Mouse (Mus musculus) small intestine, adult 2 months (tissue): ENCODE data around the gene Tnr. TPM values are rescaled to one million over a fixed set of nuclear protein-coding genes. Genes with fewer than 3 reads are reported as not detected.

Source experiments
- H3K27ac ChIP-seq: fragments of 200-500 bp; 2 replicates; pipeline ENCODE4 v1.5.1; 2012; ENCODE audit warnings: low read depth, low read length, control low read depth, inconsistent platforms; ENCODE audit not compliant: insufficient read depth
- H3K27me3 ChIP-seq: fragments of 200-500 bp; 2 replicates; pipeline ENCODE4 v1.6.1; 2012; ENCODE audit warnings: mild to moderate bottlenecking, moderate library complexity, low read length, inconsistent platforms; ENCODE audit not compliant: control insufficient read depth, insufficient read depth
- H3K36me3 ChIP-seq: fragments of 200-500 bp; 2 replicates; pipeline ENCODE4 v1.6.1; 2012; ENCODE audit warnings: mild to moderate bottlenecking, low read length, control low read depth, inconsistent platforms; ENCODE audit not compliant: control insufficient read depth, insufficient read depth
- H3K4me1 ChIP-seq: fragments of 200-500 bp; 2 replicates; pipeline ENCODE4 v1.6.1; 2012; ENCODE audit warnings: low read length, inconsistent platforms, mixed read lengths; ENCODE audit not compliant: control insufficient read depth, insufficient read depth, insufficient read length
- H3K4me3 ChIP-seq: fragments of 200-500 bp; 2 replicates; pipeline ENCODE4 v1.5.1; 2012; ENCODE audit warnings: low read depth, mild to moderate bottlenecking, control low read depth, inconsistent platforms, low read length, moderate library complexity
- CTCF ChIP-seq: fragments of 200-500 bp; IDR thresholded peaks from 2 replicates; pipeline ENCODE4 v1.5.1; 2012; ENCODE audit warnings: low read depth, mild to moderate bottlenecking, control low read depth, inconsistent platforms, low read length, moderate library complexity, mixed read lengths; ENCODE audit not compliant: insufficient replicate concordance, insufficient read length; ENCODE audit errors: extremely low read depth
- POLR2A ChIP-seq: fragments of 200-500 bp; IDR thresholded peaks from 2 replicates; pipeline ENCODE4 v1.6.1; 2012; ENCODE audit warnings: low read depth, mild to moderate bottlenecking, control low read depth, inconsistent platforms, low read length, moderate library complexity
- WGBS: fragments of 180-500 bp; shearing (Covaris S2); methylation state at CpG from one replicate; pipeline ENCODE4 v1.1.7; 2018; 5-methylcytosine and 5-hydroxymethylcytosine counted together
- polyA plus RNA-seq: library from polyadenylated mRNA; depleted of rRNA; stranded (reverse); fragments of >200 nt; gene quantifications from 2 replicates; pipeline ENCODE4 v1.2.3, GENCODE M21; 2012

Tnr gene
- polyA plus RNA-seq, 1 experiment: 0.10 TPM

DNA sequence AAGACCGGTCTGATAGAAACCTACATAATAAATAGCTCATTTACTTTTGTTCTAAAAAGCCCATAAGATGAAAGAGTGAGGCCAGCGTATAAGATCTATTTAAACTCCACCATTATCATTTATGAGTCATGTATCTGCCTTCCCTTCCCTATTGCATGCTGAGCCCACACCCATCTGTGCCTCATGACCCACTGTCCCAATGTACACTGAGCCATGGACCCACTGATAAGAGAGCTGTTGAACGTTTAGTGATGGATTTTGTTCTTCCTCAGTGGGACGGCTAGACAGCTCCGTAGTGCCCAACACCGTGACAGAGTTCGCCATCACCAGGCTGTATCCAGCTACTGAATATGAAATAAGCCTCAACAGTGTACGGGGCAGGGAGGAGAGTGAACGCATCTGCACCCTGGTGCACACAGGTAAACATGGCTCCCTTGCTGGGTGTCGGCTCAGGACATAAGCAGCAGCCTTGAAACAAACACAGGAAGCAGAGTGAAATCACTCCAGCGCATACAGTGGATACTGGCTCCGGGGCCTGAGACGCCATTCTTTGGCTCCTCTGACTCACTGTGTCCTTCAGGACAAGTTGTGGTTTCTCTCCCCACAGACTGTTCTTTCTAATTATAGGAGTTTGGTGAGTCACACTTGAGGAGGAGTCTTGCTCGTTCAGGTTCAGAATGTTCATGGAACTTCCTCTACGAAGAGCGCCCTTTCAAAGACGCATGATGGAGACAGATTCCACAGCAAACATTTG lies 365.6 kb downstream of the Tnr start:
- Histone ChIP-seq H3K4me3 (no peak overlapping the region), H3K4me1 (no peaks in the 10 kb centered on the region; the same call in 1 of the 2 replicates), H3K36me3 (no peaks in the 10 kb centered on the region), H3K27ac (no peak overlapping the region), H3K27me3 (no peaks in the 10 kb centered on the region)
- 57% methylated on average over 17 of the region's 17 CpGs for WGBS
- TF ChIP-seq POLR2A (no peak), CTCF (no peak)

DNA sequence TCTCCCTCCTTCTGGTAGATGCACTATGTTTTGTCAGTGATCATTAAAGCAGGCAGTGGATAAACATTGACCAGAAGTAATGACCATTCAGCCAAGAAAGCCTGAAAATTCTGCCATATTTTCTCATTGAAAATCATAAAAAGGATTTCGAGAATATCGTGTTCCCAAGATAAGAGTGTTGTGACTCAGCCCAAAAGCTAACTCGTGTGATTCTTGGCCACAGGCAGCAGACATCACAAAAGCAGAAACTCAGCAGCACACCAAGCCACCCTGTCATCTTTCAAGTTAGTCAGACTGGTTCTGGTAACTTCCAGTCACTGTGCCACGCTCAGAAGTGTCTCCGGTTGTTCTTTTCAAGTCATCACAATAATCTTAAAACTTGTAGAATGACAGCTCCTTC lies 367.0 kb downstream of the Tnr start:
- no peaks in the 10 kb centered on the region for H3K36me3 ChIP-seq
- no peak for TF ChIP-seq POLR2A
- no peak for TF ChIP-seq CTCF
- no peak overlapping the region for H3K27ac ChIP-seq
- WGBS: 70% methylated on average over 5 of the region's 5 CpGs
- H3K27me3 ChIP-seq: no peaks in the 10 kb centered on the region
- no peak overlapping the region for H3K4me3 ChIP-seq
- no peaks in the 10 kb centered on the region; the same call in 1 of the 2 replicates for H3K4me1 ChIP-seq

DNA sequence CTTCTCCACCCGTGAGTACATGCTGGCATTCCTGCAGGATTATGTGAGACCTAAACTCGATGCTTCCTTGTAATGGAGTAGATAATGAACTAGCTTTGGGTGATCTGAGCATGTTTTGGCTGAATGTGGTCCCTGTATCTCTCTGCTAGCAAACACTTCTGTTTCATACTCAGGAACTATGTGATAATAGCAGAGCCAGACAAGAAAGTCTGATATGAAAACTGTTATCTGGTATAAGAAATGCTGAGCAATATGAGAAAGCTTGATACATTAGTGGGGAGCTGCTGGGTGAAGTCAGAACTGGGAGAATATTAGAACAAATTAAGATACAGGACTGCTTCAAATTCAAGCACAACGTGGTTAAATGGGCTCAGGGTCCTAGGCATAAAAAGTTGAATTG lies 371.5 kb downstream of the Tnr start:
- 65% methylated on average over 3 of the region's 3 CpGs for WGBS
- Histone ChIP-seq H3K27me3 (no peaks in the 10 kb centered on the region), H3K4me1 (no peaks in the 10 kb centered on the region), H3K4me3 (no peak overlapping the region), H3K36me3 (no peaks in the 10 kb centered on the region), H3K27ac (no peak overlapping the region)
- TF ChIP-seq CTCF: no peak
- TF ChIP-seq POLR2A: no peak

DNA sequence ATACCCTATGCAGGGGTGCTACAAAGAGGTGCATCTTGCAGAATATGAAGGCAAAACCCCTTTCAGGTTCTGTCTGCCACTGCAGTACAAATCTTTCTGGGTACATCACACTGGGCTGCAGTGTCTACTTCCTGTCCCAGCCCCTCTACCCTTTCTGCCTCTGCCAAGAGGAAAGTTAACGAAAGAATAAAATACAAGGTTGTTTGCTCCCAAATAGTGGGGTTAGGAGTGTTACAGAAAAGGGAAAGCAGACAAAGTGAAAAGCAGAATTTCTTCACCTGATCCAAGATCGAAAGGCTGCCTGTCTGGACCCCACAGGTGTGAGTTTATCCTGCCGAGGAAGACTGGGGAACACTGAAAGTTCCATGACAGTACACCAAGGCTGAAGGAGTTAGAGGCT lies 376.4 kb downstream of the Tnr start:
- Histone ChIP-seq H3K27ac (no peak overlapping the region), H3K4me3 (no peak overlapping the region), H3K36me3 (no peaks in the 10 kb centered on the region), H3K27me3 (no peaks in the 10 kb centered on the region), H3K4me1 (no peaks in the 10 kb centered on the region)
- no peak for TF ChIP-seq POLR2A
- TF ChIP-seq CTCF: no peak
- 76% methylated on average over 3 of the region's 3 CpGs for WGBS

DNA sequence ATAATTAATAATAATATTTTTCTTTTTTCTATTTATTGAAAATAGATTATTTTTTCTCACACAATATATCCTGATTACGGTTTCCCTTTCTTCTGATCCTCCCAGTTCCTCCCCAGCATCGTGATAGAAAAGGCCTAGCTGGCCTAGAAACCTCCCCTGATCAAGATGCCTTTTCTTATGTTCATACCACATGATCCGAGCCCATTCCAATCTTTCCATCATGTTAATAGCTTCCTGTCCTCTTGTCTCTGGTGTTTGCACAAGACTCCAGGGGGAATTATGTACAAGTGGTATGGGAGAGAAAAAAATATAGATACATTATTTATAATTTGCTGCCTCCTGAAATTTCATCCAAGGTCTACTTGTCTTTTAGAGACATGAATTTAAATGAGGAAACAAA lies 377.1 kb downstream of the Tnr start:
- no peak overlapping the region for H3K4me3 ChIP-seq
- no peaks in the 10 kb centered on the region for H3K36me3 ChIP-seq
- no peaks in the 10 kb centered on the region for H3K4me1 ChIP-seq
- H3K27ac ChIP-seq: no peak overlapping the region
- 54% methylated on average over 3 of the region's 3 CpGs for WGBS
- H3K27me3 ChIP-seq: no peaks in the 10 kb centered on the region
- no peak for TF ChIP-seq POLR2A
- no peak for TF ChIP-seq CTCF

GRCm38 (mm10) chr1:159901366-159902119 lies 378.0 kb downstream of the Tnr start:
- TF ChIP-seq POLR2A (no peak), CTCF (no peak)
- H3K36me3 ChIP-seq: no peaks in the 10 kb centered on the region
- H3K27ac ChIP-seq: no peak overlapping the region
- no peaks in the 10 kb centered on the region for H3K4me1 ChIP-seq
- no peak overlapping the region for H3K4me3 ChIP-seq
- WGBS: 80% methylated on average over 7 of the region's 7 CpGs
- H3K27me3 ChIP-seq: no peaks in the 10 kb centered on the region

- no peaks in the 10 kb centered on the region for H3K4me1 ChIP-seq
- no peak overlapping the region for H3K27ac ChIP-seq
- WGBS: 91% methylated on average over 4 of the region's 4 CpGs
- H3K27me3 ChIP-seq: no peaks in the 10 kb centered on the region
- TF ChIP-seq POLR2A: no peak
- TF ChIP-seq CTCF: no peak
- no peaks in the 10 kb centered on the region for H3K36me3 ChIP-seq
- H3K4me3 ChIP-seq: no peak overlapping the region
These were observed 378.5 kb downstream of the Tnr start for GRCm38 (mm10) chr1:159902120-159902497.
